Mouse (Mus musculus): ENCODE measurements around the gene Vipr1. TPM values are rescaled to one million over a fixed set of nuclear protein-coding genes. Genes with fewer than 3 reads are reported as not detected.

Vipr1 gene
- polyA plus RNA-seq (2012; ENCODE audit: low replicate concordance) = 16.1 and 29.3 TPM in 2 replicates

DNA sequence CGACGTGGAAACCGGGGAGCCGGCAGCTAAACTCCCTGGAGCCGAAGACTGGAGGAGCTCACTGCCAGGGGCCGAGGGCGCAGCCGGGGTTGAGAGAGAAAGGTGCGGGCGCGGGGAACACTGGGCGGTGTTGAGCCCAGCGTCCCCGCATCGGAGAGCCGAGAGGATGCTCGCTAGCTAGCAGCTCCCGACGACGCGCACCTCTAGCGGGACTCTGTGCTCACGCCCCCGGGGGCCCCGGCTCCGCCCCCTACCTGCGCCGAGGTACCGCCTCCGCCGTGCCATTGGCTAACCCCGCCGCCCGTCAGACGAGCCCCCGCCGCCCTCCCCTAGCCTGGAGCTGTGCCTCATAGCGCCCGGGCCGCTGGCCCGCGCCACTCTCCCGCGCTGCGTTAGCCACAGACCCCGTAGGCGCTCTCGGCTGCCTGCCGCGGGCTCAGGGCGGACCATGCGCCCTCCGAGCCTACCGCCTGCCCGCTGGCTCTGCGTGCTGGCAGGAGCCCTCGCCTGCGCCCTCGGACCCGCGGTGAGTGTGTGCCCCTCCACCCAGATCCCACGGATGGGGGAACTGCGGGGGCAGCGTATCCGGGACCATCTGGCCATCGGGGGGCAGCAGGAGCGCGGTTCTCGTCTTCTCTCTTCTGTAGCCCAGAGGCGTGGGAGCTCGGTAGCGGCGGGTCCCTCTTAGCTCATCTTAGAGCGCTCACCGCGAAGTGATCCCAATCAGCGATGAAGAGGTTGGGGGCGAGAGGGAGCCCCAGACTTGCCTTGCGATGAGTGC is at the start of gene Vipr1:
Gene Vipr1 (plus strand): TSS at position 316 of the 781 bp plus-strand sequence.

DNA sequence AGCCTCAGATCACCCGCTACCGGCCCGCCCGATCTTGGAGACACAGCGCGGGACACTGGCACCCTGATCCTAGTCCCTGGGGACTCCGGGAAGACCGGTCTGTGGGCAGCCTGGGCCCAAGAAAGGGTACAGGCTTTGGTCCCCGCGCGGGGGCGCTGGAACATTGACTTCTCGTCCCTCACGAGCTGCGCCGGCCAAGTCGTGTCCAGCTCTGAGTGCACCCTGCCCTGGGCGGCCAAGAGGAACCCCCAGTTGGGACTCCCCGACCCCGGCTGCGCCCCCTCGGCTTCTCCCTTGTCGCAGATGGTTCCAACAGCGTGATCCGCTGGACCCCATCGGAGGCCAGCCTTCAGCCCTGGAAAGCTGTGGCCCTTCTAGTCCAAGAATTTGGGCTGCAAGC is 515 bp upstream of the Vipr1 start, which contains the start of gene Lyzl4:
Gene Lyzl4 (minus strand): TSS at position 96 of the 400 bp plus-strand sequence.

DNA sequence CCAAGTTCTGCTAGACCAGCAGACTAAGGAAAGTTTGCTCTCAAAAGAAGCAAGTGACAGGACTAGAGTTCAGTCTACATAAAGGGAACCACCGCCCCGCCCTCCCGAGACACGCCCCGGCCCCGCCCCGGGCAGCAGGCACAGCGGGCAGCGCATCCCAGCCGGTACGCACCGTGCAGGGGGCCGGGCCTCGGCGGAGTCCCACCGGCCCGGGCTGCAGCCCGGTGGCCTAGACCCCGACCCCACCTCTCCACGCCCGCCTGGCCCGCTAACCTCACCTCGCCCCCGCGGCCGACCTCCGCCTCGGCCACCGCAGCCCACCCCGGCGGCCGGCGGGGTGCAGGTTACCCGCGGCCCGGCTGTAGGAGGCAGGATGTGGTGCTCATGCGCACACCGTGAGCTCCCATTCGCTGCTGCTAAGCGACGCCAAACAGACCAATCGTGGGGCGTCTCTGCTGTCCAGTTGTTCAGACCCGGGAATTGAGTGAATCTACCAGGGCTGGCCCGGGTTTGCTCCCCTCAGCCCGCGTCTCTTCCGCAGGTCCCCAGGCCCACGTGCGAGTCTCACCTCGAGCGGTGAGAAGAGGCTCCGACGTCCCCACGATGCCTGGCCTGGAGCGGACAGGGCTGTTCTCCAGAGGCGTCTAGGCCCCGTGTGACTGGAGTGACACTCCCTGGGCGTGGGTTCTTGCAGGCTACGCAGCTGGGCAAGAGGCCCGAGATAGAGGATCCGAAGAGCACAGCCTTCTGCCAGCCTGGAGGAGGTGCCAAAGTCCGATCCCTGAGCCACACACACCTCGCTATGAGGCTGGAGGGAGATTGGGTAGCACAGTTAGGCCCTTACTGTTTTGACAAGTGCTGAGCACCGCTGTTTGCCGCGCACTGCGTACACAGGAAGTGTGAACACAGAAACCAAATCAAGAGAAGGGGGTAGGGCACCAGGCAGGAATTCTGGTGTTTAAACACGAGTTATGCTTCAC is 62.4 kb downstream of the Vipr1 start, which contains the start of gene Sec22c:
Gene Sec22c (minus strand): TSS at position 845 of the 980 bp plus-strand sequence.

GRCm38 (mm10) chr9:121709898-121710583 is 67.5 kb downstream of the Vipr1 start, which contains the start of gene Ss18l2:
Gene Ss18l2 (plus strand): TSS chr9:121710329.

DNA sequence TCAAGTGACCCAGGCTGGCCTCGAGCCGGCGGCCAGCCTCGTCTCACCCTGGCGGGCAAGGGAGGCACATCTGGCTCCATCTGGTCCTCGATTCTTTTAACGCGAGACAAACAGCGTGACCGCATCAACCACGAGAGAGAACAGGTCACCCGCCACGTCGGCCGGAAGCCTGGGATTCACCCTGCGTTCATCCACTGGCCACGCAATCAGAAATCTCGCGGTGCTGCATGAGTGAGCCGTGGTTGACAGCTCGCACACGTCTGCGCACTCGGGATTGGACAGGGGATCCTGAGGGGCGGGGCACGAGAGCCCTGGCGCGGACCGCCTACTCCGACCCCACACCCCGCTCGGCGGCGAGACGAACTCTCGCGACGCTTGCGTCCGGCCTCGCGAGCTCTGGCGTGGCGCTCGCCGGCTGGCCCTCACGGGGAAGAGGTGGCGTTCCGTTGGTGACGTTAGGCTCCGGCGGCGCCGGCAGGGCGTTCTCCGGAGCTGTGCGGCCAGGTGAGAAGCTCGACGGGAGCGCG is 76.3 kb downstream of the Vipr1 start, which contains the start of gene Nktr:
Gene Nktr (plus strand): TSS at position 378 of the 527 bp plus-strand sequence.

Other genes with a start within 250 kb of the Vipr1 start
- gene Cck, start 147.0 kb upstream of the Vipr1 start, polyA plus RNA-seq (2012; ENCODE audit: low replicate concordance) = not detected in 2 replicates
- gene Lyzl4, start 620 bp upstream of the Vipr1 start, polyA plus RNA-seq (2012; ENCODE audit: low replicate concordance) = not detected in 2 replicates
- 11.5 and 19.4 TPM in 2 replicates for gene Sec22c, start 62.8 kb downstream of the Vipr1 start, polyA plus RNA-seq (2012; ENCODE audit: low replicate concordance)
- 8.2 and 9.0 TPM in 2 replicates for gene Ss18l2, start 67.6 kb downstream of the Vipr1 start, polyA plus RNA-seq (2012; ENCODE audit: low replicate concordance)
- 46.0 and 57.6 TPM in 2 replicates for gene Nktr, start 76.5 kb downstream of the Vipr1 start, polyA plus RNA-seq (2012; ENCODE audit: low replicate concordance)
- 0.47 and 2.0 TPM in 2 replicates for gene Zfp651, start 116.6 kb downstream of the Vipr1 start, polyA plus RNA-seq (2012; ENCODE audit: low replicate concordance)
- not detected in 2 replicates for gene Klhl40, start 134.9 kb downstream of the Vipr1 start, polyA plus RNA-seq (2012; ENCODE audit: low replicate concordance)
- not detected in 2 replicates for gene Hhatl, start 149.8 kb downstream of the Vipr1 start, polyA plus RNA-seq (2012; ENCODE audit: low replicate concordance)
- not detected in 2 replicates for gene Ccdc13, start 196.7 kb downstream of the Vipr1 start, polyA plus RNA-seq (2012; ENCODE audit: low replicate concordance)
- 10.0 and 11.7 TPM in 2 replicates for gene Higd1a, start 215.6 kb downstream of the Vipr1 start, polyA plus RNA-seq (2012; ENCODE audit: low replicate concordance)

Data from hematopoietic multipotent progenitor cell, adult 10-12 weeks (in vitro differentiated cells).